Mouse (Mus musculus): ENCODE measurements around the gene Gm20604.

Gene Gm20604

DNA sequence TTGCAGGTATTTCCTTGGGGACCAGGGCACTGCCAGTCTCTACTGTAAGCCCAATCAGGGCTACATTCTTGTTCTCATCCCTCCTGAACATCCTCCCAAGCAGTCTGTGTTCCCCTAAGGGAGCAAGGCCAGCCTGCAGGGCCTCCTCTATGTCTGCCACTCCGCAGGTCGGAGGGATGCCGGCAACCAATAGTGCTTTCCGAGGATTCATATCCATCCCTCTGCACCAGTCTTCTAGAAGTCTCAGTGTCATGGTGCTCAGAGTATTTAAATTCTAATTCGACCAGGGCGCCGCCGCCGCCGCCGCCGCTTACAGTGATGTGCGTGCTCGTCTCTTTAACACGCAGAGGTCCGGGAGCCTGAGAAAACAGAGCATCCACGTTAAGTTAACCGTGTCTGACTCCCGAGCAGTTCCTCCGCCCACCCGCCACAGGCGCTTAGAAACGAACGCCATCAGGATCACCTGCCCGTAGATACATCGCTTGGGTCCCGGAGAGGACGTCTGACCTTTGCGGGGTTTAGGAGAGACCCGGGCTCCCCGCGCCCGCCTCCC lies 15.4 kb downstream of the Gm20604 start:
- no peak for DNase-seq (ENCODE audit: extremely low spot score)

- DNase-seq (ENCODE audit: extremely low spot score), result no peak
These were observed 16.4 kb downstream of the Gm20604 start for GRCm38 (mm10) chr12:102742056-102742455.

- no peak for DNase-seq (ENCODE audit: extremely low spot score)
These were observed 18.2 kb downstream of the Gm20604 start for GRCm38 (mm10) chr12:102740285-102740684.

DNA sequence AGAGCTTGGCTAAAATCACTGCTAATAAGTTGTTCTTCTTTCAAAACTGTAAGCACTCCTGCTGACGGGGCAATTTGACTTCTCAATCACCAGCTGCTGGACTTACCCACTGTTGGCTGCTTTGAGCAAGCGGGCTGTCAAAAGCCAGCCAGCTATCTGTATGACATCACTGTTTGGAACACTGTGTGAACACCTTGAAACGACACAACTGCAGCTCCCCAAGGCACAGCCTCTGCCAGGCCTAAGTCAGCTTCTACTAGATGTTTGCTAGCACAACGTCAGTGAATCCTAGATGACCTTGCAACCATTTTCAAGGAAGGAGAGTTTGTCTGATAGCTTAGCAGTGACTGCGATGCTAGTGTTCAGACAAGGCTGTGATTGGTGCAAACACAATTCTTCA lies 19.4 kb downstream of the Gm20604 start:
- DNase-seq (ENCODE audit: extremely low spot score), result no peak

GRCm38 (mm10) chr12:102733381-102733780 lies 25.1 kb downstream of the Gm20604 start:
- DNase-seq (ENCODE audit: extremely low spot score), result peak; percentile 79

- no peak for DNase-seq (ENCODE audit: extremely low spot score)
These were observed 27.5 kb downstream of the Gm20604 start for GRCm38 (mm10) chr12:102730798-102731619.

DNA sequence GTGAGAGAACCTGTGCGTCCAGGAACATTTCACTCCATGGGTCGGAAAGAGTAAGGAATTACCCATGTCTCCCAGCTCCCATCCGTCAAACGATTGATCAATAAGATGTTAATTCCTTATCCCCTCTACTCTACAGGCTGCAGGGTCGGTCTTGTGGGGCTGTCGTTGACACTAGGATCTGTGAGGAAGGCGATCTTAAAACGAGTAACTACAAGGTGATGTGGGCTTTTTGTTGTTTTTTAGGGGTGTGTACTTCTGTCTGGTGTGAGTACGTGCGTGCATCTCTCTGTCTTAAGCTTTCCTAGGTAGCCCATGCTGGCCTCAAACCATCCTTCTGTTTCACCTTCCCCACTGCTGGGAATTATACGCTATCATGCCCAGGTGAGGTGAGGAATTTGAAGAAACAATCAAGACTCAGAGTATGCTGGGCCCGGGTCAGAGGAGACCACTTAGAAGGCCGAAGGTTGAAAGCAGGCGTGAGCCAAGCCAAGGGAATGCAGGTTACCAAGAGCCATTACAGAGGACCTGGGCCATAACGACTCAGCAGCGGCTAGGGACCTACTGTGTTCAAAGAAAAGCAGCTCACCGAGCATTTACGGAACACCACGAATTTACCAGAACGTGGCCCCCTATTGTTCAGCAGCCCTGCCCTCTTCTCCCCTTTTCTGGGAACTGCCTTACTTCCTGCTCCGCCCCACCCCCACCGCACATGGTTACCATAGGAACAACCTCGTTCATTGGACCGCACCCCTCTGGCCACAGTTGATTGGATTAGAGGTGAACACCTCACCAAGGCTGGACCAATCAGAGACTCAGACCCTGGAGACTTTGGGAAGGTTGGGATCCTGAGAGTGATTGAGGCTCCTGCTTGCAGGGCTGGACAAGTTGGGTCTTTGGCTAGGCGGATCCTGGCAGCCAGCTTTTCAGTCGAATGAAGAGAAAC lies 28.3 kb downstream of the Gm20604 start:
- DNase-seq (ENCODE audit: extremely low spot score), result peak; percentile 93

GRCm38 (mm10) chr12:102725761-102726175 lies 32.7 kb downstream of the Gm20604 start:
- DNase-seq (ENCODE audit: extremely low spot score), result no peak

- DNase-seq (ENCODE audit: extremely low spot score), result no peak
These were observed 33.3 kb downstream of the Gm20604 start for GRCm38 (mm10) chr12:102725146-102725545.

- no peak for DNase-seq (ENCODE audit: extremely low spot score)
These were observed 34.6 kb downstream of the Gm20604 start for GRCm38 (mm10) chr12:102723861-102724260.

GRCm38 (mm10) chr12:102722966-102723365 lies 35.5 kb downstream of the Gm20604 start:
- DNase-seq (ENCODE audit: extremely low spot score), result no peak

- DNase-seq (ENCODE audit: extremely low spot score), result no peak
These were observed 36.0 kb downstream of the Gm20604 start for GRCm38 (mm10) chr12:102722451-102722850.

- peak; percentile 68 for DNase-seq (ENCODE audit: extremely low spot score)
These were observed 38.7 kb downstream of the Gm20604 start for GRCm38 (mm10) chr12:102719552-102720315.

DNA sequence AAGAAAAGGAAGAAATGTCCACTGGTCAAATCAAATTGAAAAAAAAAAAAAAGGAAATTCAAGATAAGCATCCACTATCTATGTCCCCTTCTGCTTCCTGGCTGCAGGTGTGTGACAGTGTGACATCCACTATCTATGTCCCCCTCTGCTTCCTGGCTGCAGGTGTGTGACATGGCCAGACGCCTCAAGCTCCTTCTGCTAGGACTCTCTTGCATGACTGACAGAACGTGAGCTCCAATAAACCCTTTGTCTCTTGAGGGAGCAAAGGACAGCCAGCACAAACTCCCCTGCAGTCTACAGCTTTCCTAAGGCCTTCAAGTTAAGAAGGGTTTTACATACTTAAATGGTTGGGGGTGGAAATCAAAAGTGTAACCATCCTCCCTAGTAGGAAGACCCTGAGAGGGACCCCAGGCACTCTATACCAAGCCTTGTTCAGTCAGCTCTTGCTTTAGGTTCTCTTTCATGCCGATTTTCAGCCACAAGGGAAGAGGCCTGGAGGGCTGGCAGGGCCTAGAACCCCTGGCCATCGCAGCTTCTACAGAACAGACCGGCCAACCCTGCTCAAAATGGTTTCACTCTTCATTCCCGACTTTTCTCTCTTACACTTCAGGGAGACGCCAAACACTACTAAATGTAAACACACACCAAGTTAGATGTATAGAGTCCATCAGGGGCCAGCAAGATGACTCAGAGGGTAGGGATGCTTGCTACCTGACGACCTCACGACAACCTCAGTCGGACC lies 43.6 kb downstream of the Gm20604 start:
- no peak for DNase-seq (ENCODE audit: extremely low spot score)

DNA sequence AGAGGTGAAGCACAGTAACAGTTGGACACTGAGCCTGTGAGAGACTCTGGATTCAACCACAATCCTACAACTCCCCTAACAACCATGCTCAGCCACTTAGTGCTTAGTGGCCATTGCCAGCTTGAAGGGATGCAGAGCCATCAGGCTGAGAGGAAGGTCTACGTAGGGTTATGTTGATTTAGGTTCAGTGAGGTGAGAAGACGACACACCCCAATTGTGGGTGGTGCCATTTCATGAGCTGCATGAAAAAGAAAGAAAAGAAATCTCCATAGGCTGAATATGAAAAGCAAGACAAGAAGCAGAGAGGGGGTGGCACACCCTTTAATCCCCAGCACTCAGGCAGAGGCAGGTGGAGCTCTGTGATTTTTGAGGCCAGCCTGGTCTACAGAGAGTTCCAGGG lies 44.4 kb downstream of the Gm20604 start:
- DNase-seq (ENCODE audit: extremely low spot score), result no peak

DNA sequence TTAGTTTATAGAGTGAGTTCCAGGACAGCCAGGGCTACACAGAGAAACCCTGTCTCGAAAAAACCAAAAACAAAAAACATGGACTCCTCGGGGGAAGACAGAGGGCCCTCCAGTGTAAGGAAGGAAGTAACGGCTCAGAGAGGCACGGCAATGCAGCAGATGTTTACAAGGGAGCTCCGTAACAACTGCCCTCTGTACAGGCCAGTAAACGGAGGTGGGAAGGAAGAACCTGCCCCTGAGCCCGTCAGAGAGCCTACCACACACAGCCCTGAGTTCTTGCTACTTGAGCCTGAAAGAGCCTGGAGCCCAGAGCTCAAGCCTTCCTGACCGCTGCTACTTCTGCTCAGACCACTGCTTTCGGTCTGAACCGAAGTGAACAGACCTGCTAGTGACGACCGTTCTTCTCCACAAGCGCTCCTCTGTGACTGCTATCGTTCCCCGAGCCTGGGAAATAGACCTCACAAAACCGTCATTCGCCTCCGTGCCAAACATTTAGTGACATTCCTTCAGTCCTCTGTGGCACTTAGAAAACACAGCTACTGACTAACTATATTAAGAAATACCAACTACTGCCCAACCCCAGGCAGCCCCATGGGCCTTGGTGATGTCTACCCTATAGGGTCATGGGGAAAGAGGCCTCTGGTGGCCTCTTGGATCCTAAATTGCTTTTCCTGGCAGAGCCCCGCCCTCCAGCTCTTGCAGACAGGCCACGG lies 45.2 kb downstream of the Gm20604 start:
- DNase-seq (ENCODE audit: extremely low spot score), result no peak

DNA sequence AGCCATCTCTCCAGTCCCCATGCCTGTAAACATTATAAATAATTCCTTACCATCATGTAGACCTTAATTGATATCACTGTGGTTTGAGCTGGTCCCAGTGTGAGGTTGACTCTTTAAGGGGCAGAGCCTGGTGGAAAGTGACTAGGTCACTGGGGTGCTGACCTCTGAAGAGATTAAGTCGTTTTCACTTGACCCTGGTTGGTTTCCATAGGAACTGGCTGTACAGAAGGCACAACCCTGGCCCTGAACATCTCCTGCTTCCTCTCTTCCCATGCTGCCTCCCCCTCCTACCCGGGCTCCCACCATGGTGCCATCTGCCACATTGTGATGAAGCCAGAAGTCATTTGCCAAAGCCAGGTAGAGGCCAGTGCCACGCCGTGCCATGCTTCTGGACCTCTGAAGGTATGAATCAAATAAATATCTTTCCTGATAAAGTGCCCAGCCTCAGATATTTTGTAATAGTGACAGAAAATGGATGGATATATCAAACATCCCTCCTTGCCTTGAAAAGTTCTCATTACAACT lies 47.6 kb downstream of the Gm20604 start:
- DNase-seq (ENCODE audit: extremely low spot score), result no peak

DNA sequence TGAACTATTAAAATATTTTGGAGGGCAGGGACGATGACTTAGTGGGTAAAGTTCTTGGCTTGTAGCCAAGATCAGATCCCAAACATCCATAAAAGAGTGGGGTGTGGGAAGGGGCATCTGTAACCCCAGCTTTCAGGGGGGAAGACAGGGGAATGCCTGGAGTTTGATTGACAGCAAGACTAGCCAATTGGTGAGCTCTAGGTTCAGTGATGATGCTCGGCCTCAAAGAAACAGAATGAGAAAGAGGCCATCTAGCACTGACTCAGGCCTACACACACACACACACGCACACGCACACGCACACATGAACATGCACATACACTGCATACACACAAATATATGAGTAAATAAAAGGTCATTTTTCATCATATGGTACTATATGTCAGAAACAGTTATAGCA lies 48.6 kb downstream of the Gm20604 start:
- no peak for DNase-seq (ENCODE audit: extremely low spot score)

GRCm38 (mm10) chr12:102708220-102708619 lies 50.3 kb downstream of the Gm20604 start:
- no peak for DNase-seq (ENCODE audit: extremely low spot score)
